Mouse (Mus musculus) kidney, adult 2 months (tissue): ENCODE results near the gene Tnfsf14. TPM values are rescaled to one million over a fixed set of nuclear protein-coding genes. Genes with fewer than 3 reads are reported as not detected.

Experiments used
- DNase-seq: peaks from one replicate; pipeline ENCODE4 v3.0.0; 2021
- H3K27ac ChIP-seq: fragments of 200-500 bp; 2 replicates; pipeline ENCODE4 v1.5.1; 2012; ENCODE audit warnings: low read depth, low read length, control low read depth, inconsistent platforms; ENCODE audit not compliant: insufficient read depth
- H3K27me3 ChIP-seq: fragments of 200-500 bp; replicated peaks from 2 replicates; pipeline ENCODE4 v1.6.1; 2012; ENCODE audit warnings: mild to moderate bottlenecking, moderate library complexity, low read length, inconsistent platforms; ENCODE audit not compliant: control insufficient read depth, insufficient read depth
- H3K36me3 ChIP-seq: fragments of 200-500 bp; 2 replicates; pipeline ENCODE4 v1.6.1; 2012; ENCODE audit warnings: mild to moderate bottlenecking, moderate library complexity, low read length, inconsistent platforms; ENCODE audit not compliant: control insufficient read depth, insufficient read depth
- H3K4me1 ChIP-seq: fragments of 200-500 bp; 2 replicates; pipeline ENCODE4 v1.6.1; 2011; ENCODE audit warnings: low read length; ENCODE audit not compliant: control insufficient read depth, insufficient read depth
- H3K4me3 ChIP-seq: fragments of 200-500 bp; 2 replicates; pipeline ENCODE4 v1.5.1; 2011; ENCODE audit warnings: mild to moderate bottlenecking, low read depth, low read length, control low read depth; ENCODE audit not compliant: insufficient read depth
- CTCF ChIP-seq: fragments of 200-500 bp; conservative IDR thresholded peaks from 2 replicates; pipeline ENCODE4 v1.5.1; 2011; ENCODE audit warnings: low read depth, mild to moderate bottlenecking, control low read depth, low read length, moderate library complexity, mixed read lengths; ENCODE audit not compliant: insufficient read depth, insufficient read length
- POLR2A ChIP-seq: fragments of 200-500 bp; IDR thresholded peaks from one replicate; pipeline ENCODE4 v1.6.1; 2011; ENCODE audit warnings: low read depth, low read length, control low read depth
- WGBS: fragments of 180-500 bp; shearing (Covaris S2); methylation state at CpG from one replicate; pipeline ENCODE4 v1.1.7; 2018; 5-methylcytosine and 5-hydroxymethylcytosine counted together
- polyA plus RNA-seq: library from polyadenylated mRNA; depleted of rRNA; stranded (reverse); fragments of >200 nt; gene quantifications from 2 replicates; pipeline ENCODE4 v1.2.3, GENCODE M21; 2012

Tnfsf14 gene
- polyA plus RNA-seq, 1 experiment = 0.44 TPM

DNA sequence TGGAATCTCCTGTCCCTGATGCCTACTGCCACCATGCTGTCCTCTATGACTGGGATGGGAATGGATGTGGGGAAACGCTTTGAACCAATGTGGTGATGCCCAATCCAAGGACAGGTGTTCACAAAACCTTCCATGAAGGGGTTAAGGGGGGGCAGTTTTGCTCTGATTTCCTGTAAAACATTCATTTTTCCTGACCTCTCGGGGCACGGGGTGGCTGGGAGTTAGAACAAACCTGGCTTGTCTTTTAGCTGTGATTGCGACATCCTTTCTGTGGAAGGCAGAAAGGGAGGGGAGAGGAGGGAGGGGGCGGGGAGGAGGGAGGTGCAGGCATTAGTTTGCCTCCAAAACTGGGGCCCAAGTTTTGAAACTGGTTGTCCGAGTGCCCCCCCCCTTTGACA, 36.8 kb upstream of the Tnfsf14 start:
- H3K36me3 ChIP-seq = no peaks in the 10 kb centered on the region
- peak; percentile 87 for DNase-seq
- H3K4me3 ChIP-seq = no peak overlapping the region
- 27% methylated on average over 6 of the region's 6 CpGs for WGBS
- peaks cover 16% of the 10 kb centered on the region for H3K4me1 ChIP-seq
- no peak overlapping the region for H3K27ac ChIP-seq
- no peaks in the 10 kb centered on the region for H3K27me3 ChIP-seq
- TF ChIP-seq POLR2A (no peak), CTCF (no peak)

DNA sequence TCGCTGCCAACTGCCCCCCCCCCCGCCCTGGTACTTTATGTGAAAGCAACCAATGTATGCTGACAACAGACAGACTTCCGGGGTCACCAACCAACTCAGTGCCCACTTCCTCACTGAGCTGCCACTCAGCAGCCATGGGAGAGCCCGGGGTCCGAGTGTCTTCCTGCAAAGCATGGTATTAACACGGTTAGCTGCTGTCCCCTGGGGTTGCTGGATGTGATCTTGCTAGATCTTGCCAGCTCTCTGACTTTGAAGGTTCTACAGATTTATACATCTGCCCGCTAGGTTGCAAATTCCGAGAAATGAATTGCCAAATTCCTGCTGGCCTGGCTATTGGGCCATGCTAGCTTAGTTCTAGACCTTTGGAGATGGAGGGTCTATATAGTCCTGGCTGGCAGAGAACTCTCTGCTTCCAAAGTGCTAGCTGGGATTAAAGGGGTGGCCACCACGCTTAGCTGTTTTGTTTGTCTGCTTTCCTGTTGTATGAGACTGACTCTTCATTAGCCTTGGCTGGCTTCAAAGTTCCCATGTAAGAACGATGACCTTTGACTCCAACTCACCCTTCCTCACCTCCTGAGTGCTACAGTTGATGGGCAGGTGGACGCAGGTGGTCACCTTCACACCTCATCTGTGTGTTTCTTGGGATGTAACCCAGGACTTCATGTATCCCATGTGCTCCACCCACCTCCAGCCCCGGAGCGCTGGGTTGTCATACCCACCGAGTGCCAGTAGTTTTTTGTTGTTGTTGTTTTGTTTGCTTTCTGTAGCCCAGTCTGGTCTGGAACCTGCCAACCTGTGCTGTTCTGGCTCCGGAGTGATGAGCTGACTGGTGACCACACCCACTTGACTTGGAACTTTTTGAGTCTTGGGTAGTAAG, 36.1 kb upstream of the Tnfsf14 start:
- DNase-seq = peak; percentile 66

DNA sequence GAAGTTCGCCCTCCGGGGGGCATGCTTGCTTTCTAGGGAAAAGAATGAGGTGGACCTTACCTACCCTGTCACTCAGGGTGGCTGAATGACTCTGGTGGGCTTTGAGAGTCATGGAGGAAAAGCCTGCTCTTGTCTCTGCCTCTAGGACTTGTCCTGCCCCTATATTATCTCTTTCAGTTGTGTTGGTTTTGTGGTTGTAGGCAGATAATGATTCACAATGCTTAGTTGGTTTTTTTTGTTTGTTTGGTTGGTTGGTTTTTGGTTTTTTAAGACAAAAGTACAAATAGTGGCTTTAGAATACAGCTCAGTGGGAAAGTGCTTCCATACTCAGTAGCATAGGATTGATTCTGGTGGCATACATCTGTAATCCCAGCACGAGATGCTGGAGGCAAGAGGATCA, 34.9 kb upstream of the Tnfsf14 start:
- Histone ChIP-seq H3K27me3 (no peaks in the 10 kb centered on the region), H3K4me1 (peaks cover 16% of the 10 kb centered on the region), H3K27ac (no peak overlapping the region), H3K36me3 (no peaks in the 10 kb centered on the region), H3K4me3 (no peak overlapping the region)
- 78% methylated on average over 3 of the region's 3 CpGs for WGBS
- TF ChIP-seq CTCF (no peak), POLR2A (no peak)
- DNase-seq = no peak

More for the DNA sequence above, 36.1 kb upstream of the Tnfsf14 start:
- WGBS = 57% methylated on average over 15 of the region's 15 CpGs
- no peak overlapping the region for H3K27ac ChIP-seq
- no peaks in the 10 kb centered on the region for H3K27me3 ChIP-seq
- H3K4me3 ChIP-seq = no peak overlapping the region
- H3K4me1 ChIP-seq = peaks cover 16% of the 10 kb centered on the region
- TF ChIP-seq POLR2A (no peak), CTCF (no peak)
- no peaks in the 10 kb centered on the region for H3K36me3 ChIP-seq

DNA sequence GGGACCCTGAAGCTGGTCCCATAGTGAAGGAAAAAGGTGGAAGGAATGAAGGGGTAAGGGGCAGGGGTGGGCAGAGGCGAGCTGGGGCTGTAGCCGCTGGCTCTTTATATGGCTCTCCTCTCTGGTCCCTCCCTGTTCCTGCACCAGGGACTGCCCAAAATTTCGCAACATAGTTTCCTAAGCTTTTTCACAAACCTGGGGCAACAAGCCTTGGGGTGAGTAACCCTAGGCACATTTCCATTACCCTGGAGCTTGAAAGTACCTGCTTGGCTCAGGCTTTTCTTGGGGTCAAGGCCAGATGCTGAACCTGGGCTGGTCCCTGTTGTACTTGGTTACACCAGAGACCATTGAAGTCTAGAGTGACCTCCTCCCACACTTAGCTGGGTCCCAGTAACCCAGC, 34.0 kb upstream of the Tnfsf14 start, which contains the start of gene C3:
Gene C3, minus strand, starts transcription at position 123 of the 400 bp plus-strand sequence.
- TF ChIP-seq POLR2A = no peak
- TF ChIP-seq CTCF = no peak
- Histone ChIP-seq H3K27ac (no peak within 1 kb of the TSS), H3K27me3 (no peaks in the 10 kb centered on the region), H3K4me3 (no peak within 1 kb of the TSS), H3K4me1 (peaks cover 16% of the 10 kb centered on the region), H3K36me3 (no peaks in the 10 kb centered on the region)
- DNase-seq = peak; percentile 81
- WGBS = 87% methylated on average over 3 of the region's 3 CpGs

DNA sequence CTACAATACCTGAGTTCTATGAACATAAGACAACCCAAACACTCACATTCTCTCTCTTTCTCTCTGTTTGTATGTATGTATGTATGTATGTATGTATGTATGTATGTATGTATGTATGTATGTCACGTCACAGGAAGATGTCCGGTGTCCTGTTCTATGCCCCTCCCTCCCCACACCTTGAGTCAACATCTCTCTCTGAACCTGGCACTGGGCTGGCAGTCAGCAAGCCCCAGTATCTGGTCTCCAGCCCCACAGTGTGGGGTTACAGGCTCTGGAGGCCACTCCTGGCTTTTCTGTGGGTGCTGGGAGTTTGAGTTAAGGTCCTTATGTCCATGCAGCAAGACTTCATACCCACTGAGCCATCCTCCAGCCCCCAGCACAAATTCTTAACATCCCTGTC, 33.5 kb upstream of the Tnfsf14 start:
- Histone ChIP-seq H3K27ac (no peak overlapping the region), H3K4me3 (no peak overlapping the region)

DNA sequence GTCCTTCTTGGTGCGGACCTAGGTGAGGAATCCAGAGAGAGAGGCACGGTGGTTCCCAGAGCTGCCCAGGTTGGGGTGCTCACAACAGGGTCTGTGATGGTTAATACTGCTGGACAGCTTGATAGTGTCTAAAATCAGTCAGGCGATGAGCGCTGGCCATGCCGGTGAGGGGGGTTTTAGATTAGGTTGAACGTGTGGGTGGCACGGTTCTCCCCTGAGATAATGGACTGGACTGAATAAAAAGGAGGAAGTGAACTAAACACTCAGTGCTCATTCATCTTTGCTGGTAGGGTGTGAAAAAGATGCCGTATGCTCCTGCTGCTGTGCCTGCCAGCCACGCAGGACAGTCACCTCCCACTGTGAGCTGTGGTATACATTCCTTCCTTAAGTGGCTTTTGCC, 29.3 kb upstream of the Tnfsf14 start:
- Histone ChIP-seq H3K4me1 (no peaks in the 10 kb centered on the region), H3K36me3 (no peaks in the 10 kb centered on the region), H3K27me3 (no peaks in the 10 kb centered on the region), H3K27ac (no peak overlapping the region), H3K4me3 (no peak overlapping the region)
- 56% methylated on average over 9 of the region's 9 CpGs for WGBS
- DNase-seq = no peak
- TF ChIP-seq CTCF (no peak), POLR2A (no peak)

More for the DNA sequence above, 33.5 kb upstream of the Tnfsf14 start:
- DNase-seq = no peak
- TF ChIP-seq POLR2A = no peak
- TF ChIP-seq CTCF = no peak
- Histone ChIP-seq H3K27me3 (no peaks in the 10 kb centered on the region), H3K36me3 (no peaks in the 10 kb centered on the region), H3K4me1 (peaks cover 16% of the 10 kb centered on the region)
- 93% methylated on average over 2 of the region's 2 CpGs for WGBS

DNA sequence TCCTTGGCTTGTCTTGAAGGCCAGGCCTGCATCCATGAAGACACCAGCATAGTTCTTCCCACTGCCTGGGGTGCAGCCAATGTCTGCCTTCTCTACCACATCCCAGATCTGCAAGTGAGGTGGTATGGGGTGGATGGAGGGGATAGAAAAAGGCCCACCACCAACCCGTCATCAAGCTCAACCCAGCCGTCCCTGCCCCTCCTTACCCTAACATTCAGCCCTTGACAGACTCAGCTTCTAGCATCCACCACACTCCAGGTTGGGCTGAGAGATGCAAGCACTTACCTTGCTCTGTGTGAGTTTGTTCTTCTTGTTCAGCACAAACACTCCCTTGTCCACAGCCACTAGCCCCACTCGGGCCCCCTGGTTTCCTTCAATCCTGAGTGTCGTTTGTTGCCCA, 27.9 kb upstream of the Tnfsf14 start:
- Histone ChIP-seq H3K27me3 (no peaks in the 10 kb centered on the region), H3K36me3 (no peaks in the 10 kb centered on the region), H3K4me1 (no peaks in the 10 kb centered on the region), H3K27ac (no peak overlapping the region), H3K4me3 (no peak overlapping the region)
- no peak for DNase-seq
- 70% methylated on average over 4 of the region's 4 CpGs for WGBS
- no peak for TF ChIP-seq CTCF
- no peak for TF ChIP-seq POLR2A
